ENCODE assay signal across 16 mouse cellular contexts in the genomic region with DNA sequence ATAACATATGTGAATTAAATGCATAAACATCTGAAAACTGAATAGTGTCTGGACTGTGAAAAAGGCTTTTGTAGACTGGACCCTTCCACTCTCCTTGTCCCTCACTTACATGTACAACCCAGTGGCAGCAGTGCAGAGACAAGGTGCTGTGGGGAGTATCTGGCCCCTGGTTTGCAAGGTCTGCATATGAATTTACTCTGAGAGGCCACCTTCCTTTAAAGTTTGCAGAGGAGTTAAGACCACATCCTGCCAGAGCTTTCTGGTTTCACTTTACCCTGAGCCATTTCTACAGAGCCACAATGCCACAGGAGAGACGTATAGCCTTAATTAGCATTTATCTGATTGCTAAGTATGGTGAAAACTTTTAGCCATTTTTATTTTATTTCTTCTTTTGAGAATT. TPM values are rescaled to one million over a fixed set of nuclear protein-coding genes. Genes with fewer than 3 reads are reported as not detected.
DNase-seq lines count a peak whose midpoint lies in the region; ATAC-seq and TF ChIP-seq lines count a peak whose summit lies in the region.
"Had no signal": no experiment of that assay in that cellular context is flagged by ENCODE, and none has a peak within 500 bp of the region (broad histone marks: within the 10 kb centered on the region; RNA-seq: fewer than 3 reads in every experiment).

No protein-coding gene starts in this region.

- TF ChIP-seq CTCF in spleen, adult 2 months (IDR thresholded peaks at IDR 0.05; ENCODE audit: extremely low read depth, insufficient read depth, insufficient read length, insufficient replicate concordance): no peak

- 11% methylated on average over 1 of the region's 1 CpGs for WGBS in spleen, adult 2 months

- no peak for TF ChIP-seq POLR2A in spleen, adult 2 months (IDR thresholded peaks at IDR 0.05; ENCODE audit: low read depth, low read length)

- no peak overlapping the region for H3K4me3 ChIP-seq in spleen, adult 2 months (ENCODE audit: extremely low read depth, insufficient read depth, insufficient read length)
- H3K4me3 ChIP-seq: forebrain, embryonic 12.5 days had no signal

- H3K27ac ChIP-seq in spleen, adult 2 months (ENCODE audit: insufficient read depth, low read length): peak overlapping the region; percentile 85
- H3K27ac ChIP-seq: forebrain, embryonic 12.5 days had no signal

- ATAC-seq in granulocyte monocyte progenitor cell, adult 5-6 weeks (replicated peaks; ENCODE audit: poor library complexity, severe bottlenecking): peak; percentile 46
- ATAC-seq: liver, postnatal 0 days had no signal

- H3K36me3 ChIP-seq in spleen, adult 2 months (ENCODE audit: control insufficient read depth, insufficient read depth, low read length): no peaks in the 10 kb centered on the region
- H3K36me3 ChIP-seq: forebrain, embryonic 12.5 days had no signal

- no peaks in the 10 kb centered on the region for H3K27me3 ChIP-seq in spleen, adult 2 months (ENCODE audit: control insufficient read depth, insufficient read depth, low read length)
- H3K27me3 ChIP-seq: forebrain, embryonic 12.5 days had no signal

- peak; percentile 19 to 49 for DNase-seq in spleen, adult 2 months (ENCODE audit: low read depth in 1 of 2, low spot score in 2 of 2)
- DNase-seq in spleen, adult 18-20 months: no peak
- DNase-seq in natural killer cell, adult 2 months (ENCODE audit: low spot score in 2 of 2): peak; percentile 39 to 64
- peak; percentile 7 to 9 for DNase-seq in thymus, postnatal 36 days
- DNase-seq in adrenal gland, postnatal 10 days: no peak
- DNase-seq in embryo, embryonic 9.5 days (ENCODE audit: extremely low spot score): no peak
- no peak for DNase-seq in ovary, postnatal 36 days (ENCODE audit: low spot score)
- DNase-seq: adrenal gland, postnatal 14 days; cerebellum, adult 18-20 months; gastrocnemius, postnatal 14 days; heart, postnatal 36 days; liver; liver, postnatal 0 days; lung, postnatal 14 days had no signal

- H3K4me1 ChIP-seq in spleen, adult 2 months (ENCODE audit: control insufficient read depth, insufficient read depth, insufficient read length): peaks cover 8% of the 10 kb centered on the region
- H3K4me1 ChIP-seq: forebrain, embryonic 12.5 days had no signal

RNA-seq across cellular contexts. Expression of a gene that starts 31.3 kb away (rescaled TPM):
- 0.30 and 0.31 TPM in 2 replicates for polyA plus RNA-seq in spleen, adult 2 months (2012; rRNA removed)
- total RNA-seq in granulocyte monocyte progenitor cell, adult 5-6 weeks (2014; fragmentation: Nextera tagmentation): 1.8 TPM in 1 of 2 replicates, not detected in the other
- total RNA-seq in granulocyte monocyte progenitor cell, adult 5-6 weeks (2017): 1.7 TPM in 1 of 2 replicates, not detected in the other
- 10 to 100 TPM; 12.0 to 15.9 TPM for total RNA-seq in adrenal gland, postnatal 10 days (2021)

RNA-seq across cellular contexts. Expression of a gene that starts 40.8 kb away (rescaled TPM):
- 89.4 and 103 TPM in 2 replicates for polyA plus RNA-seq in spleen, adult 2 months (2012; rRNA removed)
- total RNA-seq in granulocyte monocyte progenitor cell, adult 5-6 weeks (2014; fragmentation: Nextera tagmentation): 60.5 and 89.3 TPM in 2 replicates
- 52.6 and 58.6 TPM in 2 replicates for total RNA-seq in granulocyte monocyte progenitor cell, adult 5-6 weeks (2017)
- 10 to 100 TPM; 73.8 to 76.6 TPM for total RNA-seq in adrenal gland, postnatal 10 days (2021)

Comparison
In these comparisons a context has a peak if more than half of its experiments do, and no peak if none do; other contexts are left out.
1. DNase-seq: peak in spleen, adult 2 months (2 of 2), natural killer cell, adult 2 months (2 of 2) and thymus, postnatal 36 days (2 of 2); none in spleen, adult 18-20 months (0 of 2), adrenal gland, postnatal 10 days (single experiment), embryo, embryonic 9.5 days (single experiment) and ovary, postnatal 36 days (single experiment).
2. RNA of a gene that starts 31.3 kb away (total RNA-seq): 12.0 to 15.9 TPM in adrenal gland, postnatal 10 days; 1.7 to 1.8 TPM in granulocyte monocyte progenitor cell, adult 5-6 weeks; every median in the first group is over 4 times any median in the second.